Mouse (Mus musculus): Measurements from ENCODE around the gene Pacrg. TPM values are rescaled to one million over a fixed set of nuclear protein-coding genes. Genes with fewer than 3 reads are reported as not detected.

The Pacrg gene
- polyA plus RNA-seq, 1 experiment = 264 TPM

GRCm38 (mm10) chr17:10454406-10454805 is 385.7 kb downstream of the Pacrg start:
- TF ChIP-seq POLR2A (IDR thresholded peaks at IDR 0.05; ENCODE audit: control insufficient read depth, low read depth, low read length) (no peak), CTCF (IDR thresholded peaks at IDR 0.05; ENCODE audit: control insufficient read depth, insufficient read depth, insufficient replicate concordance, low read depth, low read length) (no peak)
- H3K27me3 ChIP-seq (ENCODE audit: control insufficient read depth, insufficient read depth, low read length) = no peaks in the 10 kb centered on the region
- no peak overlapping the region for H3K4me3 ChIP-seq (ENCODE audit: control insufficient read depth, low read depth, low read length)
- H3K27ac ChIP-seq (ENCODE audit: control insufficient read depth, insufficient read depth, low read depth, low read length) = no peak overlapping the region
- no peaks in the 10 kb centered on the region for H3K36me3 ChIP-seq (ENCODE audit: control insufficient read depth, insufficient read depth, low read length)
- no peaks in the 10 kb centered on the region for H3K4me1 ChIP-seq (ENCODE audit: control insufficient read depth, insufficient read depth, low read length)

- no peaks in the 10 kb centered on the region for H3K4me1 ChIP-seq (ENCODE audit: control insufficient read depth, insufficient read depth, low read length)
- no peaks in the 10 kb centered on the region for H3K36me3 ChIP-seq (ENCODE audit: control insufficient read depth, insufficient read depth, low read length)
- TF ChIP-seq POLR2A (IDR thresholded peaks at IDR 0.05; ENCODE audit: control insufficient read depth, low read depth, low read length) = no peak
- no peak for TF ChIP-seq CTCF (IDR thresholded peaks at IDR 0.05; ENCODE audit: control insufficient read depth, insufficient read depth, insufficient replicate concordance, low read depth, low read length)
- no peak overlapping the region for H3K4me3 ChIP-seq (ENCODE audit: control insufficient read depth, low read depth, low read length)
- H3K27ac ChIP-seq (ENCODE audit: control insufficient read depth, insufficient read depth, low read depth, low read length) = no peak overlapping the region
- no peaks in the 10 kb centered on the region for H3K27me3 ChIP-seq (ENCODE audit: control insufficient read depth, insufficient read depth, low read length)
Observed at GRCm38 (mm10) chr17:10452801-10453200, 387.3 kb downstream of the Pacrg start.

GRCm38 (mm10) chr17:10451306-10452077 is 388.6 kb downstream of the Pacrg start:
- no peak for TF ChIP-seq CTCF (IDR thresholded peaks at IDR 0.05; ENCODE audit: control insufficient read depth, insufficient read depth, insufficient replicate concordance, low read depth, low read length)
- no peak for TF ChIP-seq POLR2A (IDR thresholded peaks at IDR 0.05; ENCODE audit: control insufficient read depth, low read depth, low read length)
- Histone ChIP-seq H3K36me3 (ENCODE audit: control insufficient read depth, insufficient read depth, low read length) (no peaks in the 10 kb centered on the region), H3K27me3 (ENCODE audit: control insufficient read depth, insufficient read depth, low read length) (no peaks in the 10 kb centered on the region), H3K4me3 (ENCODE audit: control insufficient read depth, low read depth, low read length) (no peak overlapping the region), H3K27ac (ENCODE audit: control insufficient read depth, insufficient read depth, low read depth, low read length) (no peak overlapping the region), H3K4me1 (ENCODE audit: control insufficient read depth, insufficient read depth, low read length) (no peaks in the 10 kb centered on the region)

GRCm38 (mm10) chr17:10449800-10450299 is 390.3 kb downstream of the Pacrg start:
- H3K27ac ChIP-seq (ENCODE audit: control insufficient read depth, insufficient read depth, low read depth, low read length) = no peak overlapping the region
- H3K27me3 ChIP-seq (ENCODE audit: control insufficient read depth, insufficient read depth, low read length) = no peaks in the 10 kb centered on the region
- TF ChIP-seq POLR2A (IDR thresholded peaks at IDR 0.05; ENCODE audit: control insufficient read depth, low read depth, low read length) (no peak), CTCF (IDR thresholded peaks at IDR 0.05; ENCODE audit: control insufficient read depth, insufficient read depth, insufficient replicate concordance, low read depth, low read length) (no peak)
- H3K4me1 ChIP-seq (ENCODE audit: control insufficient read depth, insufficient read depth, low read length) = no peaks in the 10 kb centered on the region
- H3K36me3 ChIP-seq (ENCODE audit: control insufficient read depth, insufficient read depth, low read length) = no peaks in the 10 kb centered on the region
- H3K4me3 ChIP-seq (ENCODE audit: control insufficient read depth, low read depth, low read length) = no peak overlapping the region

GRCm38 (mm10) chr17:10448417-10448816 is 391.7 kb downstream of the Pacrg start:
- Histone ChIP-seq H3K4me3 (ENCODE audit: control insufficient read depth, low read depth, low read length) (no peak overlapping the region), H3K27me3 (ENCODE audit: control insufficient read depth, insufficient read depth, low read length) (no peaks in the 10 kb centered on the region), H3K27ac (ENCODE audit: control insufficient read depth, insufficient read depth, low read depth, low read length) (no peak overlapping the region), H3K36me3 (ENCODE audit: control insufficient read depth, insufficient read depth, low read length) (no peaks in the 10 kb centered on the region), H3K4me1 (ENCODE audit: control insufficient read depth, insufficient read depth, low read length) (no peaks in the 10 kb centered on the region)
- TF ChIP-seq POLR2A (IDR thresholded peaks at IDR 0.05; ENCODE audit: control insufficient read depth, low read depth, low read length) (no peak), CTCF (IDR thresholded peaks at IDR 0.05; ENCODE audit: control insufficient read depth, insufficient read depth, insufficient replicate concordance, low read depth, low read length) (no peak)

GRCm38 (mm10) chr17:10441501-10442111 is 398.5 kb downstream of the Pacrg start:
- H3K4me3 ChIP-seq (ENCODE audit: control insufficient read depth, low read depth, low read length) = no peak overlapping the region

GRCm38 (mm10) chr17:10440961-10441360 is 399.1 kb downstream of the Pacrg start:
- Histone ChIP-seq H3K36me3 (ENCODE audit: control insufficient read depth, insufficient read depth, low read length) (no peaks in the 10 kb centered on the region), H3K4me3 (ENCODE audit: control insufficient read depth, low read depth, low read length) (no peak overlapping the region), H3K27ac (ENCODE audit: control insufficient read depth, insufficient read depth, low read depth, low read length) (no peak overlapping the region), H3K27me3 (ENCODE audit: control insufficient read depth, insufficient read depth, low read length) (no peaks in the 10 kb centered on the region), H3K4me1 (ENCODE audit: control insufficient read depth, insufficient read depth, low read length) (peaks cover 3% of the 10 kb centered on the region; the same call in 1 of the 2 replicates)
- TF ChIP-seq POLR2A (IDR thresholded peaks at IDR 0.05; ENCODE audit: control insufficient read depth, low read depth, low read length) = no peak

More at GRCm38 (mm10) chr17:10441501-10442111, 398.5 kb downstream of the Pacrg start:
- Histone ChIP-seq H3K27ac (ENCODE audit: control insufficient read depth, insufficient read depth, low read depth, low read length) (no peak overlapping the region), H3K4me1 (ENCODE audit: control insufficient read depth, insufficient read depth, low read length) (peaks cover 3% of the 10 kb centered on the region; the same call in 1 of the 2 replicates), H3K27me3 (ENCODE audit: control insufficient read depth, insufficient read depth, low read length) (no peaks in the 10 kb centered on the region), H3K36me3 (ENCODE audit: control insufficient read depth, insufficient read depth, low read length) (no peaks in the 10 kb centered on the region)
- TF ChIP-seq CTCF (IDR thresholded peaks at IDR 0.05; ENCODE audit: control insufficient read depth, insufficient read depth, insufficient replicate concordance, low read depth, low read length) (no peak), POLR2A (IDR thresholded peaks at IDR 0.05; ENCODE audit: control insufficient read depth, low read depth, low read length) (no peak)
